Mouse (Mus musculus) erythroid progenitor cell, adult 5-6 weeks (primary cell): ENCODE data around the gene Snd1. TPM values are rescaled to one million over a fixed set of nuclear protein-coding genes. Genes with fewer than 3 reads are reported as not detected.

Source experiments
- ATAC-seq: replicated peaks from 2 replicates; pipeline ENCODE4 v1.8.0; 2016; ENCODE audit warnings: moderate number of reproducible peaks, mild to moderate bottlenecking, moderate TSS enrichment, inconsistent platforms; ENCODE audit not compliant: poor library complexity, low FRiP score, severe bottlenecking
- total RNA-seq, 2 experiments: library from RNA; stranded (forward) in 1 of 2; stranded (reverse) in 1 of 2; fragments of 150-400 nt in 1 of 2; fragments of 186-747, 209-891 nt in 1 of 2; gene quantifications; 2 replicates each; pipeline versions ENCODE4 v1.2.3 to v1.2.4; 2015 to 2017; ENCODE audit warnings: low replicate concordance in 2 of 2

Snd1 gene
- total RNA-seq, 2 experiments from 2014 or later, result 19.9 to 26.0 TPM

GRCm38 (mm10) chr6:28965264-28965663, 490.3 kb downstream of the Snd1 start:
- no peak for ATAC-seq

DNA sequence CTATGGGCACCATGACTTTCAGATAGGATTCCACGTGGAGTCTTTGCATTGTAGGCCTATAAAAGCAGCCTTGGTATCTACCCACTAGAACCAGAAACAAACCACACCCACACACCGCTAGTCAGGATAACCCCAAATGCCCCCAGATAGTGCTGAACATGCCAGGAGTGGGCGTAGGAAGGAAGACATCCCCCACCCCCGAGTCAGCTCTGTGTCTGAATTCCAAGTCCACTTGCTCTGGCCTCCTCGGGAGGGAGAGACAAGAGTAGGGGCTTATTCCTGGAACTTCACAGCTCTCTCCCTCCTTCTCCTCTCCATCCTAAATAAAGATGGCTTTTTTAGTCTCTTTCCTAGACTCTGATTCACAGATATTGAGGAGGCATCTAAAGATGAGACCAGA, 494.7 kb downstream of the Snd1 start:
- ATAC-seq, result no peak

DNA sequence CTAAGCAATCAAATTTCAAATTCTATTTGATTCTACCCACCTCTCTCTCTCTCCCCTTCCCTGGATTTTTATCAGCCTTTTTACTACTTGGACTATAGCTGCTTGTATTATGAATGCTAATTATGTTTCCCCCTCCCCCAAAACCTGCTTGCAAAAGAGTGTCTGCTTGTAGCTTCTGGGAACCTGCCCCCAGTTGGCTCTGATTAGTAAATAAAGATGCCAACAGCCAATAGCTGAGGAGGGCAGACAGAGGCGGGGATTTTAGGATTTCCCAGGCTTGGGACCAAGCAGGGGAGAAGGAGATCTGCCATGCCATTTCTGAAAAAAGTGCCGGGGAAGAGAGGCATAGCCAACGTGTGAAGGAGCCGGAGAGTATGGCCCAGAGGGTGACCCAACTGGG, 495.8 kb downstream of the Snd1 start:
- no peak for ATAC-seq

DNA sequence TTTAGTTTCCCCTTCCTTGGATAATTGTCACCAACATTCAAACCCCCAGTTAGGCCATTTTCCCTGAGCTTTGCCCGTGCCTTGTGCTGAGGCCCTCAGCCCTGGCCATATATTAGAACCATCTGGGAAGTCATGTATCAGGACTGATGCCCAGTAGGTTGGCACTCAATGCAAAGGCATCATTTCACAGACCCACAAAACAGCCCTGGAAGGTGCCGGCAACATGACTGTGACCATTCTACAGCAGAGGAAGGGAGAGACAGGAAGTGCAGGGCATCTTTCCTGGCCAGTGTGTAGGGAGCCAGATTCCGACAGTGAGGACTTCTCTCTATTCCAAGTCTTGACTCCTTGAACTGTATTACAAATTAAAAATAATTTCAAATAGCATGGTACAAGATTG, 499.6 kb downstream of the Snd1 start:
- no peak for ATAC-seq

DNA sequence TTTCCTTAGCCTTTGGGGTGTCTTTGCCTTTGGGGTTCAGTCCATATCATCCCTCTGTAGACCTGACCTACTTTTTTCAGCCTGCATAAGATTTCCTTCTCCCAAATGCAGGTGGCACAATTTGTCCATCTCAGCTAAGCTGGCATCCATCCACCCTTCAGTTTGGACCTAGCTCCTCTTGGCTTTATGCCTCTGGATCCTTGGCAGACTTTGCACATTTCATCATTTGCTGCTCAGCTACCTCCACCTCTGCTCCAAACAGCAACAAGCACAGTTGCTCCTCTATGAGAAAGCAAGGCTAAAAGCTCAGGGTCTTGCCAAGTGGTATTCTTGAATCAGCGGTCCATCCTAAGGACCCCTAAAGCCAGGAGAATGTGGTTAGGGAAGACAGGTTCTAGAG, 500.2 kb downstream of the Snd1 start:
- ATAC-seq, result no peak

DNA sequence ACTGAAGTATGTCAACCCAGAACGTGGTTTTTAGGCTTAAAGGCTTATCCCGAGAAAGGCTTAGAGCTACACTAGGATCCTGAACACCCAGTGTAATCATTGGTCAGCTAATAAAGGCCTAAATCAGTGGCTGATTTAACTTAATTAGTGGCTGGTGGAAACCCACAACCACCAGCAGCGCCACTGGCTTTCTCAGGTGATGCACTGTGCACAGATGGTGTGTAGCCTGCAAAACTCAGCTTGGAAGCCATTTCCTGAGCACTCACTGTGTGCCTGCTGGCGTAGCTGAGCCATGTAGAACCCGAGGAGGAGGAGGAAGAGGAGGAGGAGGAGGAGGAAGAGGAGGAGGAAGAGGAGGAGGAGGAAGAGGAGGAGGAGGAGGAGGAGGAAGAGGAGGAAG, 503.1 kb downstream of the Snd1 start:
- no peak for ATAC-seq

DNA sequence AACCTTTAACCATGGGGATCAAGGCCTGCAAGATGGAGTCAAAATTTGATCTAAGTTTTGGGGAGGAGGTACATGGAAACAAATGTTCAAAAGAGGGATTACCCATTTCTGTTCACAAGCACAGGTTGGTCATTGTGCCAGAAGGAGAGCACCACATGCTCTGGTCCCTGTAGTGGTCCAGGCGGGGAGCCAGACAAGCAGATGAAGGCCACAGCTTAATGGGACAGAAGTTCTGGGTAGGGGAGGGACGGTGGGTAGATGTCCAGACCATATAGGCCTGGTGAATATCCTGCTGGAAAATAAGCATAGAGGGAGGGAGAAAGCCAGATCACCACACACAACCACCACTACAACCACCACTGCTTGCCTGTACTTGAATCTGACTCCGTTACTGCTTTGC, 503.9 kb downstream of the Snd1 start:
- ATAC-seq, result no peak

- ATAC-seq, result no peak
Observed at GRCm38 (mm10) chr6:28979586-28979985, 504.6 kb downstream of the Snd1 start.

- no peak for ATAC-seq
Observed at GRCm38 (mm10) chr6:28980219-28980618, 505.3 kb downstream of the Snd1 start.

- no peak for ATAC-seq
Observed at GRCm38 (mm10) chr6:28980750-28981584, 506.0 kb downstream of the Snd1 start.

DNA sequence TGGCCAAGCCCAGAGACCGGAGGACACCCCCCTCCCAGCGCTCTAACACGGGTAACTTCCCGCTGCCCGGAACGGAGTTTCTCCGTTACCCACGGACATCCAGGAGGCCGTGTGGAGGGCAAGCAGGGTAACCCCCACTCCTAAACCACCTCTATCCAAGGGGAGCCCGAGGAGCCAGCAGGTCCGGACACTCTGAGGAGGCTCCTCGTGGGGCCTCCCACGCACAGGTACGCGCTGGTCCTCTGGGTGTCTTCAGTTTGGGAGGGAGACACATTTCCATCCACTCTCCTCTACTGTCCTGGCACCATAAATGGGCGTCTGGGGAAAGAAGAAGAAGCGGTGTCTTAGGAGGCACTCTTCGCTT, 506.6 kb downstream of the Snd1 start:
- ATAC-seq, result no peak

- no peak for ATAC-seq
Observed at GRCm38 (mm10) chr6:28981966-28982701, 507.2 kb downstream of the Snd1 start.

- no peak for ATAC-seq
Observed at GRCm38 (mm10) chr6:28982817-28983216, 507.9 kb downstream of the Snd1 start.

Other genes with a start within 250 kb of the Snd1 start
- gene Zfp800, start 77.1 kb upstream of the Snd1 start, total RNA-seq (2015; ENCODE audit: low replicate concordance), result 92.2 and 116 TPM in 2 replicates
- gene Zfp800, start 77.1 kb upstream of the Snd1 start, total RNA-seq (2017; ENCODE audit: low replicate concordance), result 92.7 and 100 TPM in 2 replicates
- 262 and 308 TPM in 2 replicates for gene Arf5, start 51.6 kb upstream of the Snd1 start, total RNA-seq (2015; ENCODE audit: low replicate concordance)
- gene Arf5, start 51.6 kb upstream of the Snd1 start, total RNA-seq (2017; ENCODE audit: low replicate concordance), result 208 and 225 TPM in 2 replicates
- gene Fscn3, start 47.4 kb upstream of the Snd1 start, total RNA-seq (2015; ENCODE audit: low replicate concordance), result not detected in 2 replicates
- gene Fscn3, start 47.4 kb upstream of the Snd1 start, total RNA-seq (2017; ENCODE audit: low replicate concordance), result 0.39 TPM in 1 of 2 replicates, not detected in the other
- 7.1 and 9.7 TPM in 2 replicates for gene Gcc1, start 46.7 kb upstream of the Snd1 start, total RNA-seq (2015; ENCODE audit: low replicate concordance)
- gene Gcc1, start 46.7 kb upstream of the Snd1 start, total RNA-seq (2017; ENCODE audit: low replicate concordance), result 14.7 and 18.7 TPM in 2 replicates
- not detected in 2 replicates for gene Pax4, start 25.8 kb upstream of the Snd1 start, total RNA-seq (2015; ENCODE audit: low replicate concordance)
- gene Pax4, start 25.8 kb upstream of the Snd1 start, total RNA-seq (2017; ENCODE audit: low replicate concordance), result not detected in 2 replicates